Mouse (Mus musculus) liver, embryonic 15.5 days (tissue): ENCODE measurements around the gene Bmp10. TPM values are rescaled to one million over a fixed set of nuclear protein-coding genes. Genes with fewer than 3 reads are reported as not detected.

Source experiments
- ATAC-seq: fragments of 200-750 bp; cut with Nextera tagmentation; 2 replicates; pipeline ENCODE4 v1.8.0; 2017; ENCODE audit warnings: moderate number of reproducible peaks, mild to moderate bottlenecking, moderate library complexity; ENCODE audit not compliant: insufficient read depth
- H3K27ac ChIP-seq: fragments of 300-500 bp; sonication (generic); replicated peaks from 2 replicates; pipeline ENCODE4 v1.5.1; 2015; ENCODE audit warnings: mild to moderate bottlenecking, inconsistent platforms
- H3K27me3 ChIP-seq: fragments of 300-500 bp; sonication (generic); 2 replicates; pipeline ENCODE4 v1.6.1; 2015; ENCODE audit warnings: mild to moderate bottlenecking, inconsistent platforms
- H3K36me3 ChIP-seq: fragments of 300-500 bp; sonication (generic); replicated peaks from 2 replicates; pipeline ENCODE4 v1.6.1; 2015; ENCODE audit warnings: moderate library complexity, mild to moderate bottlenecking, inconsistent platforms
- H3K4me1 ChIP-seq: fragments of 300-500 bp; sonication (generic); replicated peaks from 2 replicates; pipeline ENCODE4 v1.6.1; 2015; ENCODE audit warnings: inconsistent platforms
- H3K4me2 ChIP-seq: fragments of 300-500 bp; sonication (generic); 2 replicates; pipeline ENCODE4 v1.6.1; 2015; ENCODE audit warnings: moderate library complexity, mild to moderate bottlenecking, inconsistent platforms
- H3K4me3 ChIP-seq: fragments of 300-500 bp; sonication (generic); replicated peaks from 2 replicates; pipeline ENCODE4 v1.5.1; 2015; ENCODE audit warnings: mild to moderate bottlenecking, inconsistent platforms
- H3K9ac ChIP-seq: fragments of 300-500 bp; sonication (generic); 2 replicates; pipeline ENCODE4 v1.6.1; 2015; ENCODE audit warnings: moderate library complexity, mild to moderate bottlenecking, inconsistent platforms
- H3K9me3 ChIP-seq: fragments of 300-500 bp; sonication (generic); replicated peaks from 2 replicates; pipeline ENCODE4 v1.6.1; 2016; ENCODE audit warnings: inconsistent platforms
- WGBS: fragments of 180-500 bp; shearing (Covaris S2); methylation state at CpG from one replicate; pipeline ENCODE4 v1.1.7; 2015; ENCODE audit warnings: mixed read lengths; ENCODE audit not compliant: insufficient replicate concordance; 5-methylcytosine and 5-hydroxymethylcytosine counted together
- polyA plus RNA-seq: library from polyadenylated mRNA; unstranded; fragments of >200 nt; fragmentation: Nextera tagmentation; extraction: Ambion mirVana; gene quantifications from 2 replicates; pipeline ENCODE4 v1.2.1, GENCODE M21; 2015

Gene Bmp10
- polyA plus RNA-seq, 1 experiment from 2014 or later = 0.13 TPM

DNA sequence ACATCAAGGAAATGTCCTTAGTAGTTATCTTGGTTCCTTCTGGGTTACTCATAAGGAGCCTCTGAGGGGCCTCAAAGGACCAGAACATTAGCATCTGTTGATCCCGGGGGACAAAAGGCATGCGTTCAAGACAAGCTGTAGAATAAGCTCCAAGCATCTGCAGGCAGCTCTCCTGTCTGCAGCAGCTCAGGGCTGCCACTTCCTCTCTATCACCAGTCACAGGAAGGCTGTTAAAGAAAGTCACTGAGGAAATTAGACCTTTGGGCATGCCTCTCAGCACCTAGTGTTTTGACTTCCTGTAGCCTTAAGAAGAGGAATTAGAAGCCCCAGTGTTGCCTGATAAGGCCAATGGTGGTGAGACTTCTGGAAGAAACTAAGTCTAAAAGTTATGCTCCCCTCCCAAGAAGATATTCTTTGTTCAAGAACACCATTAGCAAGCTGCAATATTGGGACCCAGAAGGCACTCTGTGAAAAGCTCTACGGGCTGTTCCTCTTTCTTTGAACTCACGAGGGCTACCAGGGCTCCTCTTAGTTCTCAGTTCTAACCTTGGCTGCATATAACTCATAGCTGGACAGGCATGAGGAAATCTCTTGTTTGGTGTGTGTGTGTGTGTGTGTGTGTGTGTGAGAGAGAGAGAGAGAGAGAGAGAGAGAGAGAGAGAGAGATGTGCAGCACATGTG, 28.8 kb upstream of the Bmp10 start:
- Histone ChIP-seq H3K27me3 (no peaks in the 10 kb centered on the region), H3K9ac (no peak overlapping the region), H3K9me3 (no peaks in the 10 kb centered on the region), H3K4me3 (no peak overlapping the region), H3K36me3 (no peaks in the 10 kb centered on the region), H3K4me2 (no peak overlapping the region), H3K27ac (no peak overlapping the region), H3K4me1 (0 out of 2 replicates have a peak, but pooled peaks cover 8% of the 10 kb centered on the region)
- no peak for ATAC-seq
- WGBS = 16% methylated on average over 4 of the region's 4 CpGs

DNA sequence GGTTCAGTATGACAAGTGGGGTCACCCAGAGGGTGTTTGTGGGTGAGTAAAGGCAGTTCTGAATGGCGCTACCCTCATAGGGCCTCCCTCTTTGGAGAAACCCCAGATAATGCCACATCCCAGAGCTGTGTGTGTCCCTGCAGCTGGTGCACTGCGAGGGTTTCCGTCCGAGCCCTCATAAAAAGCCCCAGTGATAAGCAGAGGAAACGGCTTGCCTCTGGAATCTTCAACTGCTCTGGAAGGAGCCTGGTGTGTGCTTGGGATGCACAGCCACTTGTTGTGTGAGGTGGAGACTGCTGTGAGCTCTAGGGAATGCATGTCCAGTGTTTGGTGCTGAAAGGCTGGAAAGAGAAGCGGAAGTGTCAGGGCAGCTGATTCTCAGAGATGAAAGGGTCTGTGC, 27.3 kb upstream of the Bmp10 start:
- no peak overlapping the region for H3K4me3 ChIP-seq
- no peaks in the 10 kb centered on the region for H3K36me3 ChIP-seq
- no peak overlapping the region for H3K9ac ChIP-seq
- no peak overlapping the region for H3K4me2 ChIP-seq
- WGBS = 43% methylated on average over 6 of the region's 6 CpGs
- no peak overlapping the region for H3K27ac ChIP-seq
- no peaks in the 10 kb centered on the region for H3K9me3 ChIP-seq
- H3K27me3 ChIP-seq = no peaks in the 10 kb centered on the region
- H3K4me1 ChIP-seq = 0 out of 2 replicates have a peak, but pooled peaks cover 8% of the 10 kb centered on the region
- no peak for ATAC-seq

DNA sequence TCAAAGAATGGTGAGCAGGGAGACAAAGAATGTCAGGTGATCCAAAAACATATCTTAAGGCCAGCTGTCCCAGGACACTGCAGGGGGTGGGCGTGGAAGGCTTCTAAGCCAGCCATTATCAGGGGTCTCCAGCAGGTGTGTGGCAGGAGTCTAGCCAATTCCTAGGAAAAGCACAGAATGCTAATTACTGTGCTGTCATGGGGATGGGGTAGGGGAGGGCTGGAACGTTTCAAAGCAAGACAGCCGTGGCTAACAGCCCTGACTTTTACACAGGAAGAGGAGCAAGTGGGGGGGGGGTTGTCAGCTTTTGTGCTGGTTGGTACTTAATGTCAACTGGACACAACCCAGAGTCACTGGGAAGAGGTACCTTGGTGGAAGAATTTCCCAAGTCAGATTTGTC, 16.8 kb upstream of the Bmp10 start:
- 36% methylated on average over 3 of the region's 3 CpGs for WGBS
- no peak overlapping the region for H3K9ac ChIP-seq
- no peaks in the 10 kb centered on the region for H3K4me1 ChIP-seq
- H3K4me3 ChIP-seq = no peak overlapping the region
- no peaks in the 10 kb centered on the region for H3K27me3 ChIP-seq
- no peaks in the 10 kb centered on the region for H3K9me3 ChIP-seq
- H3K36me3 ChIP-seq = no peaks in the 10 kb centered on the region
- H3K4me2 ChIP-seq = no peak overlapping the region
- ATAC-seq = no peak
- H3K27ac ChIP-seq = no peak overlapping the region

DNA sequence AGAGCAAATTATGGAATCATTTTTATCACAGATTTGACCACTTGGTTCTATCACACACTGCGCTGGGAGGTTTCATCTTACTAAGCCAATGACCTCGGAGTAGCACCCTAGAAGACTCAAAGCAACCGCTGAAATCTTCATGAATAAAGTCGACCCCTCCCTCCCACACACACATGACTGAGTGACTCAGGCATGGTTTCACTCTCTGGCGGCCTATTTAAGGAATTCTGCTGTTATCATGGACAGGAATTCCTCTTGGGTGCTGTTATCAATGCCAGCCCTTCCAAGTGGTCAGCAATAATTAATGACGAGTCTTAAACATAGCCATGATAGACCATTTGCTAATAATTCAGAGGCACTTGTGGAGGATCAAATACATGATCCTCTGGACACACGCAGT, 6.5 kb upstream of the Bmp10 start:
- WGBS = 48% methylated on average over 7 of the region's 7 CpGs
- H3K4me1 ChIP-seq = no peaks in the 10 kb centered on the region
- H3K9ac ChIP-seq = no peak overlapping the region
- H3K9me3 ChIP-seq = no peaks in the 10 kb centered on the region
- no peaks in the 10 kb centered on the region for H3K36me3 ChIP-seq
- no peak overlapping the region for H3K4me2 ChIP-seq
- H3K27ac ChIP-seq = no peak overlapping the region
- no peak overlapping the region for H3K4me3 ChIP-seq
- no peaks in the 10 kb centered on the region for H3K27me3 ChIP-seq
- no peak for ATAC-seq

DNA sequence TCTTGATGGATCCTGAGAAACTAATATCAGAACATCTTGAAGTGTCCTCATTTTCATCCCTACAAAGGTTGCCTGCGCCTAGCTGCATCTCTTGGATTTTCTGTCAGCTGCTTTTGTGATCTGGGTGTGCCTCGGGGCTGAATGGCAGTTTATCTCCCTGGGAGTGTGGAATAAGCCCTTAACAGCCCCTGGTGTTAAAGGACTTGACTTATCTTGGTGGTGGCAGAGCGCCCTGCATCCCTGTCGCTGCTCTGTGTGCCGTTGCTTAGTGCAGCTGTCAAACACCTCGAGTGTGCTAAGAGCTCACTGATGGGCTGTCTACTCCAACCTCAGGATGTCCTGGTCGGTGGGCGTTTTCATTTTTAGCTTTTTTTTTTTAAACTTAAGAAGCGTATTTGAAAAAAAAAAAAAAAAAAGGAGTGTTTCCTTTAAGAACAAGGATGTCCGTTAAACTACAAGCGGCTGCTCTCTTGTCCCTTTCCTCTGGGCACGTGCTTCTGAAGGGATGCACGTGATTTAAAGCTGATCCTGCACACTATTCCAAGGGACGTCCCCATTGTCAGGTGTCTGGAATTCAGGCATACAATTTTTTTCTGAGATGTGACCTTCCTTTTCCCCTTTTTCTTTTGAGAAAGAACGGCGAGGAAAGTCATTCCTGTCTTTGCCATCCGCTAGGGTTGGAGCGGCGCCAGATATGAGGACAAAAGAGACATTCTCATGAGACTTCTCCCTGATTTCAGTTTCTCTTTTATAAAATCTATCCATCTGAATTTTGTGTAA, 4.6 kb upstream of the Bmp10 start:
- 41% methylated on average over 19 of the region's 19 CpGs for WGBS
- no peaks in the 10 kb centered on the region for H3K9me3 ChIP-seq
- no peak overlapping the region for H3K4me3 ChIP-seq
- H3K4me2 ChIP-seq = no peak overlapping the region
- H3K36me3 ChIP-seq = no peaks in the 10 kb centered on the region
- H3K27me3 ChIP-seq = no peaks in the 10 kb centered on the region
- H3K27ac ChIP-seq = no peak overlapping the region
- no peaks in the 10 kb centered on the region for H3K4me1 ChIP-seq
- H3K9ac ChIP-seq = no peak overlapping the region
- ATAC-seq = no peak

DNA sequence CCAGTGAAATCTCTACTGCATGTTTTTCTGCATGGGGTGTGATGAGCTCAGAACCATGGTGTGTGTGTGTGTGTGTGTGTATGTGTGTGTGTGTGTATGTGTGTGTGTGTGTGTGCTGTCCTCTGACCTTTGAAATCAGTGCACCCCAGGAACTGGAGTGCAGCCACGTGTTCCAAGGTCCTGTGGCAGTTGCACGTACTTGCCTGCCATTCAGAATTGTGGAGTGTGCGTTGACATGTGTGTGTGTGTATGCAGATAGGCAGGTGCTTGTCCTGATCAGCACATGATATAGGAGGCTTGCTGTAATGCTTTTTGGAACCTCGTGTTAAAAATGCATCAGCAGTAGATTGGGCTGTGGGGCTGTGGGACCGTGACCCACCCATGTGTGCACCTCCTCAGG, 1.8 kb upstream of the Bmp10 start:
- H3K4me3 ChIP-seq = no peak overlapping the region
- no peak overlapping the region for H3K9ac ChIP-seq
- no peak overlapping the region for H3K27ac ChIP-seq
- 52% methylated on average over 5 of the region's 5 CpGs for WGBS
- H3K4me2 ChIP-seq = no peak overlapping the region
- ATAC-seq = no peak
- no peaks in the 10 kb centered on the region for H3K4me1 ChIP-seq
- H3K36me3 ChIP-seq = no peaks in the 10 kb centered on the region
- no peaks in the 10 kb centered on the region for H3K27me3 ChIP-seq
- no peaks in the 10 kb centered on the region for H3K9me3 ChIP-seq

DNA sequence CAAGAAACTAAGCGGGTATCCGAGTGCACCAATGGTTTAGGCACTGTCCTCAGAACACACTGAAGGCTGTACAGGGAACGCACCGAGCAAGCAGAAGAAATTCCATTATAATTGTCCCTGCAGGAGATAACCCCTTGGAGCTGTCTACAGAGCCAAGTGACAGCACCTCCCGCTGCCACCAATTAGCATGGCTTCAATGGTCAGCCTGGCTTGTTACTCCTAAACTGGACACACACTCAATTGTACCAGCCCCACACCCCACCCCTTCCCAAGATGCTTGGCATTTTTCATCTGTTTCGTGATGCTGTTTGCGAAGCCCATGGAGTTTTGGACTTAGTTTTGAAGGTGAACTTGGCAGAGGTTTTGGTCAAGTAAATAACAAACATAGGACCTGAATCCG, 1.2 kb upstream of the Bmp10 start:
- Histone ChIP-seq H3K36me3 (no peaks in the 10 kb centered on the region), H3K9ac (no peak overlapping the region), H3K27me3 (no peaks in the 10 kb centered on the region), H3K4me2 (no peak overlapping the region), H3K4me3 (no peak overlapping the region), H3K27ac (no peak overlapping the region), H3K9me3 (no peaks in the 10 kb centered on the region), H3K4me1 (no peaks in the 10 kb centered on the region)
- 66% methylated on average over 8 of the region's 8 CpGs for WGBS
- no peak for ATAC-seq

DNA sequence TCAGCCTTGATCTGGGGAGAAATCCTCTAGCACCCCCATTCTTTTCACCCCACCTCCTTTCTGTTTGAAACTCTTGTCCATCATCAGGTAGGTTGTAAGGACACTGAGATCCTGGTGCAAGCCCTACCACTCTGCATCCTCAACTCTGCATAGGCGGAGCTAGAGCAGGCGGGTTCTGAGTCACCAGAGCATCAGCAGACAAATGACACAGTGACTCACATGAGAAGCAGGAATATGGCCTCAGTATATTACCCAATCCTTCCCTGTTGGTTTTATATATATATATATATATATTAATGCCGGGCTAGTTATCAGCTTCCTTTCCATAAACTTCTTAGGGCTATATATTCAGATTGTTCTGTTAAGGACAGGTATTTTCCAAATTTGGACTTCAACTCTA, 7.0 kb downstream of the Bmp10 start:
- H3K9me3 ChIP-seq = no peaks in the 10 kb centered on the region
- no peak overlapping the region for H3K4me3 ChIP-seq
- no peak overlapping the region for H3K9ac ChIP-seq
- no peak overlapping the region for H3K4me2 ChIP-seq
- no peaks in the 10 kb centered on the region for H3K27me3 ChIP-seq
- H3K27ac ChIP-seq = no peak overlapping the region
- no peak for ATAC-seq
- no peaks in the 10 kb centered on the region for H3K36me3 ChIP-seq
- H3K4me1 ChIP-seq = no peaks in the 10 kb centered on the region
- WGBS = 70% methylated on average over 3 of the region's 3 CpGs

DNA sequence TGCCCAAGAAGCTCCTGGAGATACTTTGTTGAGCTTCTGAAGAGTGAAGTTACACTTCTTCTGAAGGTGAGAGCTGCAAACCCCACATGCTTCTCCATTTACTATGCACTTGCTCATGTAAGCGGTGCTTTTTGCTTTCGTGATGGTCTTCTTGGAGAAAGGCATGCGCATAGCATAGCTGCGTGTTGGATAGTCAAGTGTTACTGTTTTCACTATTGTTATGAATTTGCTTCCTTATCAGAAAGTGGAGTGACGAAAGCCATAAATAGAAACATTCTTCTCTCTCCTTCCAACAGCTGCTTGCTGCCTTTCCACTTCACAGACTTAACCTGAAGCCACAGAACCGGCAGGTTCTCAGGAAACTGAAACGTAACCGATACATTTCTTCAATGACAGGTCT, 8.0 kb downstream of the Bmp10 start:
- no peak for ATAC-seq
- Histone ChIP-seq H3K4me3 (no peak overlapping the region), H3K27me3 (no peaks in the 10 kb centered on the region), H3K27ac (no peak overlapping the region), H3K9ac (no peak overlapping the region), H3K4me1 (no peaks in the 10 kb centered on the region), H3K36me3 (no peaks in the 10 kb centered on the region), H3K4me2 (no peak overlapping the region), H3K9me3 (no peaks in the 10 kb centered on the region)
- WGBS = 59% methylated on average over 8 of the region's 8 CpGs

DNA sequence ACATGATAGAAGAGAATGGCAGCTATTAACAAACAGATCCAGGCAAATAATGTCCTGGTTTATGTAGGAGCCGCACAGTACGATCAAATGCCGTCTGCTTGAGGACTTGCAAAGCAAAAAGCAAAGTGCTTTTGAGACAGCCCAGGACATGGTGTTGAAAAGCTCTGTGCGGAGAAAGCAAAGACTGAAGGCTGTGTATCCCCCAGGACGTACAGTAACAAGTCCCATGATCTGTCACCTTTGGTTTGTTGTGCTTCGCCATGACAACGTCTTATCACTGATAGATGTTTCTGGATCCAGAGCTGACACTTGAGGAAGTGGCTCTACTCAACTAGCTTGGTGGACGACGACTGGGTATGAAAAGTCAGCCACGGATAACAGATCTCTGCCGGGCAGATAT, 14.5 kb downstream of the Bmp10 start:
- no peaks in the 10 kb centered on the region for H3K9me3 ChIP-seq
- H3K9ac ChIP-seq = no peak overlapping the region
- no peak for ATAC-seq
- no peaks in the 10 kb centered on the region for H3K36me3 ChIP-seq
- H3K27me3 ChIP-seq = peaks cover 3% of the 10 kb centered on the region; the same call in 1 of the 2 replicates
- H3K4me2 ChIP-seq = no peak overlapping the region
- no peak overlapping the region for H3K27ac ChIP-seq
- WGBS = 59% methylated on average over 11 of the region's 11 CpGs
- H3K4me3 ChIP-seq = no peak overlapping the region
- H3K4me1 ChIP-seq = no peaks in the 10 kb centered on the region

DNA sequence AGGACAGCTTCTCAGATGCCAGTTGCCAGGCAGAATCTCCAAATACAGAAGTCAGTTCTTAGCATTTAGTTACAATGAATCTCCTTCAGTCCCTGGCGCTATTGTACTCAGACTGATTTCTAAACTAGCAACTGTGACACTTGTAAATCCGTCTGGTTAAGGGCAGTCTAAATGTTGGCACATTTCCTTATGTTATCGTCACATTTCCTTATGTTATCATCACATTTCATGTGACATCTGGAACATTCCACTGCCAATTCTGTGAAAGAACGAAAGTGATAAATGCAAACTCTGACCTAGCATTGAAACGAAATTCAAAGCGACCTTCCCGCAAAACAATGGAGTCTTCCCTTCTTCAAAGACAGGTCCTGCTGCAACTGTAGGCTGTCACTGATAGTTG, 16.4 kb downstream of the Bmp10 start:
- H3K4me3 ChIP-seq = no peak overlapping the region
- ATAC-seq = no peak
- no peak overlapping the region for H3K9ac ChIP-seq
- H3K4me2 ChIP-seq = no peak overlapping the region
- no peaks in the 10 kb centered on the region for H3K4me1 ChIP-seq
- WGBS = 51% methylated on average over 7 of the region's 7 CpGs
- no peaks in the 10 kb centered on the region for H3K9me3 ChIP-seq
- no peak overlapping the region for H3K27ac ChIP-seq
- no peaks in the 10 kb centered on the region for H3K36me3 ChIP-seq
- peaks cover 8% of the 10 kb centered on the region; the same call in 1 of the 2 replicates for H3K27me3 ChIP-seq
